Mouse (Mus musculus) heart, embryonic 11.5 days (tissue): ENCODE data around the gene Sdk1. TPM values are rescaled to one million over a fixed set of nuclear protein-coding genes. Genes with fewer than 3 reads are reported as not detected.

ENCODE experiments used
- ATAC-seq: fragments of 200-750 bp; cut with Nextera tagmentation; replicated peaks from 2 replicates; pipeline ENCODE4 v1.8.0; 2017; ENCODE audit warnings: moderate library complexity; ENCODE audit not compliant: insufficient number of reproducible peaks, low FRiP score, low TSS enrichment
- H3K27ac ChIP-seq: fragments of 300-500 bp; sonication (generic); 2 replicates; pipeline ENCODE4 v1.5.1; 2014; ENCODE audit warnings: mild to moderate bottlenecking, low read depth, low read length
- H3K27me3 ChIP-seq: fragments of 300-500 bp; sonication (generic); 2 replicates; pipeline ENCODE4 v1.6.1; 2014; ENCODE audit warnings: mild to moderate bottlenecking, low read length, mixed read lengths; ENCODE audit not compliant: control insufficient read depth, insufficient read depth
- H3K36me3 ChIP-seq: fragments of 300-500 bp; sonication (generic); 2 replicates; pipeline ENCODE4 v1.6.1; 2014; ENCODE audit warnings: mild to moderate bottlenecking, low read length, moderate library complexity, mixed read lengths; ENCODE audit not compliant: control insufficient read depth, insufficient read depth
- H3K4me1 ChIP-seq: fragments of 300-500 bp; sonication (generic); 2 replicates; pipeline ENCODE4 v1.6.1; 2014; ENCODE audit warnings: low read length; ENCODE audit not compliant: control insufficient read depth, insufficient read depth
- H3K4me2 ChIP-seq: fragments of 300-500 bp; sonication (generic); 2 replicates; pipeline ENCODE4 v1.6.1; 2014; ENCODE audit warnings: mild to moderate bottlenecking, moderate library complexity
- H3K4me3 ChIP-seq: fragments of 300-500 bp; sonication (generic); 2 replicates; pipeline ENCODE4 v1.5.1; 2014; ENCODE audit warnings: low read depth, low read length
- H3K9ac ChIP-seq: fragments of 300-500 bp; sonication (generic); 2 replicates; pipeline ENCODE4 v1.6.1; 2014; ENCODE audit warnings: mild to moderate bottlenecking, low read depth, low read length, moderate library complexity
- H3K9me3 ChIP-seq: fragments of 300-500 bp; sonication (generic); replicated peaks from 2 replicates; pipeline ENCODE4 v1.6.1; 2016; ENCODE audit warnings: low read length; ENCODE audit not compliant: control insufficient read depth
- WGBS: fragments of 180-500 bp; shearing (Covaris S2); extraction: QIAGEN DNeasy Blood & Tissue Kit; methylation state at CpG from one replicate; pipeline ENCODE4 v1.1.7; 2014; ENCODE audit not compliant: insufficient replicate concordance; 5-methylcytosine and 5-hydroxymethylcytosine counted together
- polyA plus RNA-seq: library from polyadenylated mRNA; unstranded; fragments of >200 nt; fragmentation: Nextera tagmentation; extraction: Ambion mirVana; gene quantifications from 2 replicates; pipeline ENCODE4 v1.2.1, GENCODE M21; 2014

The Sdk1 gene
- polyA plus RNA-seq, 1 experiment from 2014 or later = 3.1 TPM

- no peak for ATAC-seq
- 92% methylated on average over 4 of the region's 4 CpGs for WGBS
- no peaks in the 10 kb centered on the region for H3K27me3 ChIP-seq
- peaks cover 4% of the 10 kb centered on the region for H3K9me3 ChIP-seq
- no peak overlapping the region for H3K4me3 ChIP-seq
- H3K4me2 ChIP-seq = no peak overlapping the region
- H3K4me1 ChIP-seq = no peaks in the 10 kb centered on the region
- peaks cover 2% of the 10 kb centered on the region; the same call in 1 of the 2 replicates for H3K36me3 ChIP-seq
- no peak overlapping the region for H3K27ac ChIP-seq
- H3K9ac ChIP-seq = no peak overlapping the region
These were observed 909.5 kb downstream of the Sdk1 start for GRCm38 (mm10) chr5:142150756-142151155.

DNA sequence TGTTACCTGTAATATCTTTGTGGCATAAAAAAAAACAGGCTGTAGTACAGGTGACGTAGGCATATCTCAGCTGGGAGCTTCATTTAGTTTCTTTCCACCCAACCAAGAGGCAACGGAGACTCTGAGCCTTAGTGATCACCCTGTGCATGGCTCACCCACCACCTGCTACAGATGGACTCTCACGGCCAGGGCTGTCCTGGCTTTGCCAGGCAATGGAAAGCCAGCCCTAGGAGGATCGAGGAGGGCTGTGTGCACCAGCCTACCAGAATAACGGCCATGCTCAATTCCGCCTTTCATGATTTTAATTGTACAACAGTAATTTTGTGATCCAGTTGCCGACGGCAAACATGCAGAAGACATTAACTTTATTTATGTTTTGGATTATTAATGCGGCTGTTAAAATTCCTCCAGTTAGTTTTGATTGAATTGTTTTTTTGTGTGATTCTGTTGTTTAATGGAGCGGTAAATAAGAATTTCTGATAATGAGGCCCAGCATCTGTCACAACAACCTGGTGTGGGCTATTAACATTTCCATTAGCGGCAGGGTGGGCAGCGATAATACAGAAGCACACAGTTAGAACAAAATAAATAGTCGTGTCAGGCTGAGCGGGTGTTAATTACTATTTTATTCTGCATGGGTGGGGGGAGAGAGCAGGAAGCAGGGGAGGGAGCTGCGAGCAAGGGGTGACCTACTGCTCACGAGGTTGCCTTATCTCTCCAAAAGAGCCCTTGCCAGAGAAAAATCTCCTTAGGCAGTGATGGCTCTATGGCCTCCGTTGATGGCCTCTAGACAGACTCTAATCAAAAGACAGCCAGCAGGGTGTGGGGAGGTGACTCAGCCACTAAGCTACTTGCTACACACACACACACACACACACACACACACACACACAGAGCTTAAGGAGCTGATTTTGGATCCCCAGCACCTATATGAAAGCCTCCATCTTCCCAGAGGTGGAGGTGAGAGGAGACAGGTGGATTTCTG lies 915.9 kb downstream of the Sdk1 start:
- WGBS = 80% methylated on average over 17 of the region's 17 CpGs
- Histone ChIP-seq H3K36me3 (peaks cover 2% of the 10 kb centered on the region; the same call in 1 of the 2 replicates), H3K27me3 (no peaks in the 10 kb centered on the region), H3K9me3 (peaks cover 4% of the 10 kb centered on the region), H3K27ac (no peak overlapping the region), H3K4me2 (no peak overlapping the region), H3K4me3 (no peak overlapping the region), H3K9ac (no peak overlapping the region), H3K4me1 (no peaks in the 10 kb centered on the region)
- no peak for ATAC-seq

GRCm38 (mm10) chr5:142163483-142163882 lies 922.2 kb downstream of the Sdk1 start:
- 89% methylated on average over 4 of the region's 4 CpGs for WGBS

GRCm38 (mm10) chr5:142173636-142174035 lies 932.3 kb downstream of the Sdk1 start:
- Histone ChIP-seq H3K4me1 (no peaks in the 10 kb centered on the region), H3K27ac (no peak overlapping the region), H3K27me3 (no peaks in the 10 kb centered on the region), H3K9ac (no peak overlapping the region), H3K36me3 (no peaks in the 10 kb centered on the region), H3K4me2 (no peak overlapping the region), H3K4me3 (no peak overlapping the region), H3K9me3 (no peaks in the 10 kb centered on the region)
- no peak for ATAC-seq
- 77% methylated on average over 4 of the region's 4 CpGs for WGBS

More at GRCm38 (mm10) chr5:142163483-142163882, 922.2 kb downstream of the Sdk1 start:
- H3K9ac ChIP-seq = no peak overlapping the region
- no peak for ATAC-seq
- H3K27me3 ChIP-seq = no peaks in the 10 kb centered on the region
- no peak overlapping the region for H3K4me2 ChIP-seq
- H3K4me1 ChIP-seq = no peaks in the 10 kb centered on the region
- H3K36me3 ChIP-seq = no peaks in the 10 kb centered on the region
- no peak overlapping the region for H3K4me3 ChIP-seq
- H3K9me3 ChIP-seq = no peaks in the 10 kb centered on the region
- no peak overlapping the region for H3K27ac ChIP-seq

- H3K4me3 ChIP-seq = no peak overlapping the region
- 0 out of 2 replicates have a peak, but pooled peaks cover 3% of the 10 kb centered on the region for H3K27me3 ChIP-seq
- no peak for ATAC-seq
- 77% methylated on average over 8 of the region's 8 CpGs for WGBS
- no peak overlapping the region for H3K4me2 ChIP-seq
- no peaks in the 10 kb centered on the region for H3K36me3 ChIP-seq
- no peak overlapping the region for H3K9ac ChIP-seq
- H3K27ac ChIP-seq = no peak overlapping the region
- no peaks in the 10 kb centered on the region for H3K9me3 ChIP-seq
- H3K4me1 ChIP-seq = no peaks in the 10 kb centered on the region
These were observed 936.9 kb downstream of the Sdk1 start for GRCm38 (mm10) chr5:142178164-142178563.

DNA sequence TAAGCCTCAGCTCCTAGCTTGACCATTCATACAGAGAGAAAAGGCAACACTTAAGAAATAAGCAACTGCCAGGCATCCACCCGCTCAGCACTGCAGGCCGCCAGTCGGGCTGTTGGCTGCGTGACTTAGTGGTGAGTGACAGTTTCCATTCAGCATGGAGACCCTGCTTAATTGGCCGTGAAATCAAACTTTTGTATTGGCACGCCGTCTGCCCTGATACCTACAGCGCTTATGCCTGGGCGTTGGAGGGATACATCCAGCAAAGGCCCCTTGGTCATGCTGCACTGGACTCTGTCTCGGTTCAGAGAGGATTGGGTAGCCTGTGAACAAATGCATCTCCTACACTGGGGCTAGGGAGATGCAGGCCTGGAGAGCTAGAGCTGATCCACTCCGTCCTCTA lies 938.0 kb downstream of the Sdk1 start:
- WGBS = 60% methylated on average over 11 of the region's 11 CpGs
- Histone ChIP-seq H3K4me2 (no peak overlapping the region), H3K27me3 (0 out of 2 replicates have a peak, but pooled peaks cover 3% of the 10 kb centered on the region), H3K9ac (no peak overlapping the region), H3K4me3 (no peak overlapping the region), H3K36me3 (no peaks in the 10 kb centered on the region), H3K27ac (no peak overlapping the region), H3K9me3 (no peaks in the 10 kb centered on the region), H3K4me1 (no peaks in the 10 kb centered on the region)
- no peak for ATAC-seq

- H3K36me3 ChIP-seq = no peaks in the 10 kb centered on the region; the same call in 1 of the 2 replicates
- ATAC-seq = no peak
- no peak overlapping the region for H3K9ac ChIP-seq
- no peaks in the 10 kb centered on the region for H3K4me1 ChIP-seq
- no peaks in the 10 kb centered on the region for H3K9me3 ChIP-seq
- H3K27me3 ChIP-seq = 0 out of 2 replicates have a peak, but pooled peaks cover 3% of the 10 kb centered on the region
- H3K4me2 ChIP-seq = no peak overlapping the region
- no peak overlapping the region for H3K4me3 ChIP-seq
- H3K27ac ChIP-seq = no peak overlapping the region
- 76% methylated on average over 14 of the region's 14 CpGs for WGBS
These were observed 940.6 kb downstream of the Sdk1 start for GRCm38 (mm10) chr5:142181862-142182261.

DNA sequence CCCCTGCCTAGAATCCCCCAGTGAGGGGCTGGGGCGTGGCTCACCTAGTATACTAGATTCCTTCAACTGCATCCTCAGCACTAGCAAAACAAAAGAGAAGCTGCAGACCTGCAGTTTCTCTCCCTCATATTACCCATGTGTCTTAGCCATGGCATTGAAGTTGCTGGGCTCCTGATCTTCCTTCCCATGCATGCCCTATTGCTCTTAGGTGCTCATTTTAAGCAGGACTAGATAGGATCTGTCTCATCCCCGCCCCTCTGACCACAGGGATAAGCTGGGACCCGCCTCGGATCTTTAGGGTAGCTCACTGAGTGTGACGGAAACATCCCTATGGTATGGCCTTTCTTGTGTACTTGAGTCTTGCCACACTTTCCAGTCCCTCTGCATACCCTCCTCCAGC lies 947.5 kb downstream of the Sdk1 start:
- no peak for ATAC-seq
- H3K27me3 ChIP-seq = no peaks in the 10 kb centered on the region

More for the DNA sequence above, 947.5 kb downstream of the Sdk1 start:
- Histone ChIP-seq H3K9me3 (no peaks in the 10 kb centered on the region), H3K4me1 (no peaks in the 10 kb centered on the region), H3K4me3 (no peak overlapping the region), H3K27ac (no peak overlapping the region), H3K36me3 (peaks cover 3% of the 10 kb centered on the region; the same call in 1 of the 2 replicates), H3K4me2 (no peak overlapping the region), H3K9ac (no peak overlapping the region)
- 71% methylated on average over 5 of the region's 5 CpGs for WGBS
